Mouse (Mus musculus): Measurements from ENCODE around the gene Mettl22. TPM values are rescaled to one million over a fixed set of nuclear protein-coding genes. Genes with fewer than 3 reads are reported as not detected.

The Mettl22 gene
- 34.0 and 39.0 TPM in 2 replicates for total RNA-seq (2014; rRNA removed)
- 66.3 and 66.9 TPM in 2 replicates for polyA plus RNA-seq (2015; fragmentation: Nextera tagmentation; extraction: Ambion mirVana)

- no peaks in the 10 kb centered on the region for H3K9me3 ChIP-seq (ENCODE audit: low read length)
- peak within 1 kb of the TSS; percentile 60 for H3K4me3 ChIP-seq (ENCODE audit: low read length)
- peak within 1 kb of the TSS; percentile 72 for H3K4me2 ChIP-seq (ENCODE audit: low read depth, low read length)
- H3K36me3 ChIP-seq (ENCODE audit: insufficient read depth, low read length) = no peaks in the 10 kb centered on the region
- H3K9ac ChIP-seq (replicated peaks; ENCODE audit: low read length) = peak within 1 kb of the TSS; percentile 65
- peak within 1 kb of the TSS; percentile 73 for H3K27ac ChIP-seq
- H3K27me3 ChIP-seq (ENCODE audit: insufficient read depth, low read length) = no peaks in the 10 kb centered on the region
- 0% methylated on average over 48 of the region's 48 CpGs for WGBS
- peak; percentile 98 for ATAC-seq
- peak; percentile 53 for TF ChIP-seq CTCF (IDR thresholded peaks at IDR 0.05; ENCODE audit: low read depth)
- peak; percentile 97 for DNase-seq (ENCODE audit: low spot score)
- H3K4me1 ChIP-seq (ENCODE audit: insufficient read depth, low read length) = peaks cover 6% of the 10 kb centered on the region; the same call in 1 of the 2 replicates
Observed at GRCm38 (mm10) chr16:8470603-8471481, at the start of gene Mettl22. Gene Mettl22 (plus strand): TSS chr16:8470788.

GRCm38 (mm10) chr16:8420842-8421241 is 49.7 kb upstream of the Mettl22 start:
- DNase-seq (ENCODE audit: low spot score) = no peak
- WGBS = 84% methylated on average over 4 of the region's 4 CpGs

GRCm38 (mm10) chr16:8423626-8424114 is 46.9 kb upstream of the Mettl22 start:
- Histone ChIP-seq H3K27me3 (ENCODE audit: insufficient read depth, low read length) (peaks cover 18% of the 10 kb centered on the region; the same call in 1 of the 2 replicates), H3K4me1 (ENCODE audit: insufficient read depth, low read length) (no peaks in the 10 kb centered on the region; the same call in 1 of the 2 replicates), H3K27ac (no peak overlapping the region), H3K9ac (replicated peaks; ENCODE audit: low read length) (no peak overlapping the region), H3K4me3 (ENCODE audit: low read length) (no peak overlapping the region), H3K9me3 (ENCODE audit: low read length) (no peaks in the 10 kb centered on the region), H3K36me3 (ENCODE audit: insufficient read depth, low read length) (no peaks in the 10 kb centered on the region), H3K4me2 (ENCODE audit: low read depth, low read length) (no peak overlapping the region)
- DNase-seq (ENCODE audit: low spot score) (no peak), ATAC-seq (no peak)
- WGBS = 44% methylated on average over 7 of the region's 7 CpGs
- TF ChIP-seq CTCF (IDR thresholded peaks at IDR 0.05; ENCODE audit: low read depth) = no peak

More at GRCm38 (mm10) chr16:8420842-8421241, 49.7 kb upstream of the Mettl22 start:
- H3K4me1 ChIP-seq (ENCODE audit: insufficient read depth, low read length) = no peaks in the 10 kb centered on the region; the same call in 1 of the 2 replicates
- H3K4me3 ChIP-seq (ENCODE audit: low read length) = no peak overlapping the region
- no peak for ATAC-seq
- no peak overlapping the region for H3K27ac ChIP-seq
- H3K9ac ChIP-seq (replicated peaks; ENCODE audit: low read length) = no peak overlapping the region
- no peak for TF ChIP-seq CTCF (IDR thresholded peaks at IDR 0.05; ENCODE audit: low read depth)
- peaks cover 14% of the 10 kb centered on the region; the same call in 1 of the 2 replicates for H3K27me3 ChIP-seq (ENCODE audit: insufficient read depth, low read length)
- H3K36me3 ChIP-seq (ENCODE audit: insufficient read depth, low read length) = no peaks in the 10 kb centered on the region
- no peaks in the 10 kb centered on the region for H3K9me3 ChIP-seq (ENCODE audit: low read length)
- H3K4me2 ChIP-seq (ENCODE audit: low read depth, low read length) = no peak overlapping the region

GRCm38 (mm10) chr16:8424161-8424970 is 46.2 kb upstream of the Mettl22 start:
- DNase-seq (ENCODE audit: low spot score) (no peak), ATAC-seq (0 out of 2 replicates have a peak, but pooled peaks have one; percentile 32)
- H3K27ac ChIP-seq = no peak overlapping the region
- 3% methylated on average over 43 of the region's 43 CpGs for WGBS
- H3K36me3 ChIP-seq (ENCODE audit: insufficient read depth, low read length) = no peaks in the 10 kb centered on the region
- peaks cover 18% of the 10 kb centered on the region; the same call in 1 of the 2 replicates for H3K27me3 ChIP-seq (ENCODE audit: insufficient read depth, low read length)
- H3K9me3 ChIP-seq (ENCODE audit: low read length) = no peaks in the 10 kb centered on the region
- H3K4me2 ChIP-seq (ENCODE audit: low read depth, low read length) = peak overlapping the region; percentile 78
- H3K4me1 ChIP-seq (ENCODE audit: insufficient read depth, low read length) = no peaks in the 10 kb centered on the region; the same call in 1 of the 2 replicates
- H3K9ac ChIP-seq (replicated peaks; ENCODE audit: low read length) = peak overlapping the region; percentile 41; the same call in 1 of the 2 replicates
- no peak for TF ChIP-seq CTCF (IDR thresholded peaks at IDR 0.05; ENCODE audit: low read depth)
- H3K4me3 ChIP-seq (ENCODE audit: low read length) = peak overlapping the region; percentile 40

- H3K27me3 ChIP-seq (ENCODE audit: insufficient read depth, low read length) = peaks cover 18% of the 10 kb centered on the region; the same call in 1 of the 2 replicates
- 2% methylated on average over 16 of the region's 16 CpGs for WGBS
- ATAC-seq = peak; percentile 47; the same call in 1 of the 2 replicates
- no peaks in the 10 kb centered on the region for H3K36me3 ChIP-seq (ENCODE audit: insufficient read depth, low read length)
- H3K4me2 ChIP-seq (ENCODE audit: low read depth, low read length) = peak within 1 kb of the TSS; percentile 78
- no peak within 1 kb of the TSS for H3K27ac ChIP-seq
- no peaks in the 10 kb centered on the region; the same call in 1 of the 2 replicates for H3K4me1 ChIP-seq (ENCODE audit: insufficient read depth, low read length)
- H3K9ac ChIP-seq (replicated peaks; ENCODE audit: low read length) = peak within 1 kb of the TSS; percentile 41; the same call in 1 of the 2 replicates
- peak; percentile 46 for DNase-seq (ENCODE audit: low spot score)
- no peaks in the 10 kb centered on the region for H3K9me3 ChIP-seq (ENCODE audit: low read length)
- TF ChIP-seq CTCF (IDR thresholded peaks at IDR 0.05; ENCODE audit: low read depth) = no peak
- peak within 1 kb of the TSS; percentile 40 for H3K4me3 ChIP-seq (ENCODE audit: low read length)
Observed at GRCm38 (mm10) chr16:8424971-8425330, 45.6 kb upstream of the Mettl22 start, which contains the start of gene Tmem114. Gene Tmem114 (minus strand): TSS chr16:8425136.

- H3K36me3 ChIP-seq (ENCODE audit: insufficient read depth, low read length) = no peaks in the 10 kb centered on the region
- H3K4me3 ChIP-seq (ENCODE audit: low read length) = no peak overlapping the region
- no peak for TF ChIP-seq CTCF (IDR thresholded peaks at IDR 0.05; ENCODE audit: low read depth)
- DNase-seq (ENCODE audit: low spot score) = no peak
- H3K9me3 ChIP-seq (ENCODE audit: low read length) = no peaks in the 10 kb centered on the region
- H3K4me2 ChIP-seq (ENCODE audit: low read depth, low read length) = no peak overlapping the region
- peaks cover 18% of the 10 kb centered on the region; the same call in 1 of the 2 replicates for H3K27me3 ChIP-seq (ENCODE audit: insufficient read depth, low read length)
- no peak overlapping the region for H3K9ac ChIP-seq (replicated peaks; ENCODE audit: low read length)
- ATAC-seq = no peak
- WGBS = 83% methylated on average over 5 of the region's 5 CpGs
- H3K27ac ChIP-seq = no peak overlapping the region
- H3K4me1 ChIP-seq (ENCODE audit: insufficient read depth, low read length) = no peaks in the 10 kb centered on the region; the same call in 1 of the 2 replicates
Observed at GRCm38 (mm10) chr16:8425736-8426135, 44.9 kb upstream of the Mettl22 start.

Data from hindbrain, postnatal 0 days (tissue).